Mouse (Mus musculus) embryonic facial prominence, embryonic 11.5 days (tissue): Measurements from ENCODE around the gene Slc9a4. TPM values are rescaled to one million over a fixed set of nuclear protein-coding genes. Genes with fewer than 3 reads are reported as not detected.

Experiments used
- ATAC-seq: fragments of 200-750 bp; cut with Nextera tagmentation; replicated peaks from 2 replicates; pipeline ENCODE4 v1.8.0; 2017; ENCODE audit warnings: low read depth; ENCODE audit not compliant: insufficient number of reproducible peaks, low FRiP score, low TSS enrichment
- DNase-seq: peaks from one replicate; pipeline ENCODE4 v3.0.0-alpha.2; 2015; ENCODE audit warnings: low spot score
- H3K27ac ChIP-seq: fragments of 300-500 bp; sonication (generic); replicated peaks from 2 replicates; pipeline ENCODE4 v1.5.1; 2014; ENCODE audit warnings: mild to moderate bottlenecking, low read depth, low read length, control low read depth
- H3K27me3 ChIP-seq: fragments of 300-500 bp; sonication (generic); 2 replicates; pipeline ENCODE4 v1.6.1; 2014; ENCODE audit warnings: mild to moderate bottlenecking, low read length, moderate library complexity, mixed read lengths; ENCODE audit not compliant: control insufficient read depth, insufficient read depth
- H3K36me3 ChIP-seq: fragments of 300-500 bp; sonication (generic); replicated peaks from 2 replicates; pipeline ENCODE4 v1.6.1; 2014; ENCODE audit warnings: low read depth, mild to moderate bottlenecking, low read length, moderate library complexity, mixed read lengths; ENCODE audit not compliant: control insufficient read depth, insufficient read depth
- H3K4me1 ChIP-seq: fragments of 300-500 bp; sonication (generic); 2 replicates; pipeline ENCODE4 v1.6.1; 2014; ENCODE audit warnings: low read length, mixed read lengths; ENCODE audit not compliant: control insufficient read depth, insufficient read depth
- H3K4me2 ChIP-seq: fragments of 300-500 bp; sonication (generic); 2 replicates; pipeline ENCODE4 v1.6.1; 2014; ENCODE audit warnings: low read depth, mild to moderate bottlenecking, control low read depth, low read length, moderate library complexity
- H3K4me3 ChIP-seq: fragments of 300-500 bp; sonication (generic); 2 replicates; pipeline ENCODE4 v1.5.1; 2014; ENCODE audit warnings: low read depth, low read length, control low read depth
- H3K9ac ChIP-seq: fragments of 300-500 bp; sonication (generic); replicated peaks from 2 replicates; pipeline ENCODE4 v1.6.1; 2014; ENCODE audit warnings: mild to moderate bottlenecking, control low read depth, low read length
- H3K9me3 ChIP-seq: fragments of 300-500 bp; sonication (generic); replicated peaks from 2 replicates; pipeline ENCODE4 v1.6.1; 2016; ENCODE audit warnings: mild to moderate bottlenecking, low read length, inconsistent platforms, mixed read lengths; ENCODE audit not compliant: control insufficient read depth
- WGBS: fragments of 180-500 bp; shearing (Covaris S2); extraction: QIAGEN DNeasy Blood & Tissue Kit; methylation state at CpG from one replicate; pipeline ENCODE4 v1.1.7; 2014; 5-methylcytosine and 5-hydroxymethylcytosine counted together
- polyA plus RNA-seq: library from polyadenylated mRNA; unstranded; fragments of >200 nt; fragmentation: Nextera tagmentation; extraction: Ambion mirVana; gene quantifications from 2 replicates; pipeline ENCODE4 v1.2.1, GENCODE M21; 2014

The Slc9a4 gene
- polyA plus RNA-seq, 1 experiment from 2014 or later: not detected

DNA sequence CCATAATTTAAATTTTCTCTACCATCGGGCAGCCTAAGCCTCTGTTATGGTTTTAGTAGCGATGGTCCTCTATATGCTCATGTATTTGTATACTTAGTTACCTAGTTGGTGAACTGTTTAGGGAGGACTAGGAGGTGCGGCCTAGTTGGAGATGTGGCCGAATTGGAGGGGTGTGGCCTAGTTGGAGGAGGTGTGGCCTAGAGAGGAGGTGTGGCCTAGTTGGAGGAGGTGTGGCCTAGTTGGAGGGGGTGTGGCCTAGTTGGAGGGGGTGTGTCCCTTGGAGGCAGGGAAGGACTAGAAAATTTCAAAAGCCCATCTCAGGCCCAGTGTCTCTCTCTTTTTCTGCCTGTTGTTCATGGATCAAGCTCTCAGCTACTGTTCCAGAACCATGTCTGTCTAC is 91.6 kb downstream of the Slc9a4 start:
- Histone ChIP-seq H3K4me3 (no peak overlapping the region), H3K9ac (no peak overlapping the region), H3K9me3 (no peaks in the 10 kb centered on the region), H3K4me1 (no peaks in the 10 kb centered on the region), H3K27me3 (no peaks in the 10 kb centered on the region), H3K4me2 (no peak overlapping the region), H3K36me3 (no peaks in the 10 kb centered on the region), H3K27ac (no peak overlapping the region)
- 95% methylated on average over 4 of the region's 4 CpGs for WGBS
- DNase-seq (no peak), ATAC-seq (no peak)

- DNase-seq: no peak
Measured at GRCm38 (mm10) chr1:40677306-40677705, 97.4 kb downstream of the Slc9a4 start.

More at GRCm38 (mm10) chr1:40677306-40677705, 97.4 kb downstream of the Slc9a4 start:
- no peak overlapping the region for H3K4me2 ChIP-seq
- H3K4me1 ChIP-seq: peaks cover 5% of the 10 kb centered on the region
- H3K9me3 ChIP-seq: no peaks in the 10 kb centered on the region
- no peak overlapping the region for H3K9ac ChIP-seq
- ATAC-seq: no peak
- H3K4me3 ChIP-seq: no peak overlapping the region
- H3K27me3 ChIP-seq: peaks cover 26% of the 10 kb centered on the region
- no peak overlapping the region for H3K27ac ChIP-seq
- 45% methylated on average over 5 of the region's 5 CpGs for WGBS
- no peaks in the 10 kb centered on the region for H3K36me3 ChIP-seq

Other genes with a start within 250 kb of the Slc9a4 start
- gene Il1rl1, start 150.5 kb upstream of the Slc9a4 start, polyA plus RNA-seq: 0.20 TPM in 1 of 2 replicates, not detected in the other
- not detected in 2 replicates for gene Il18r1, start 114.5 kb upstream of the Slc9a4 start, polyA plus RNA-seq
- gene Il18rap, start 64.7 kb upstream of the Slc9a4 start, polyA plus RNA-seq: 0.14 and 0.29 TPM in 2 replicates
- gene Slc9a2, start 100.5 kb downstream of the Slc9a4 start, polyA plus RNA-seq: 0.08 and 0.11 TPM in 2 replicates
- gene Mfsd9, start 210.6 kb downstream of the Slc9a4 start, polyA plus RNA-seq: 2.6 and 3.8 TPM in 2 replicates
- 0.17 and 0.36 TPM in 2 replicates for gene Tmem182, start 225.5 kb downstream of the Slc9a4 start, polyA plus RNA-seq